Mouse (Mus musculus) limb, embryonic 11.5 days (tissue): ENCODE results near the gene Map4k3. TPM values are rescaled to one million over a fixed set of nuclear protein-coding genes. Genes with fewer than 3 reads are reported as not detected.
"Not testable (repeated sequence)": the region's sequence is repeated elsewhere in the genome, so short reads cannot be mapped to it uniquely, and the experiment has no call there.

Experiments
- ATAC-seq: fragments of 200-750 bp; cut with Nextera tagmentation; 2 replicates; pipeline ENCODE4 v1.8.0; 2017; ENCODE audit warnings: low read depth; ENCODE audit not compliant: insufficient number of reproducible peaks, low FRiP score, low TSS enrichment
- DNase-seq: peaks from one replicate; pipeline ENCODE4 v3.0.0-alpha.2; 2015; ENCODE audit warnings: low spot score
- H3K27ac ChIP-seq: fragments of 300-500 bp; sonication (generic); replicated peaks from 2 replicates; pipeline ENCODE4 v1.5.1; 2014; ENCODE audit warnings: low read depth, mild to moderate bottlenecking, low read length
- H3K27me3 ChIP-seq: fragments of 300-500 bp; sonication (generic); 2 replicates; pipeline ENCODE4 v1.6.1; 2014; ENCODE audit warnings: mild to moderate bottlenecking, low read length, mixed read lengths; ENCODE audit not compliant: control insufficient read depth, insufficient read depth
- H3K36me3 ChIP-seq: fragments of 300-500 bp; sonication (generic); 2 replicates; pipeline ENCODE4 v1.6.1; 2014; ENCODE audit warnings: mild to moderate bottlenecking, low read length, moderate library complexity, mixed read lengths; ENCODE audit not compliant: control insufficient read depth, insufficient read depth
- H3K4me1 ChIP-seq: fragments of 300-500 bp; sonication (generic); 2 replicates; pipeline ENCODE4 v1.6.1; 2014; ENCODE audit warnings: low read length, mixed read lengths; ENCODE audit not compliant: control insufficient read depth, insufficient read depth
- H3K4me2 ChIP-seq: fragments of 300-500 bp; sonication (generic); 2 replicates; pipeline ENCODE4 v1.6.1; 2014; ENCODE audit warnings: low read depth, mild to moderate bottlenecking, moderate library complexity; ENCODE audit not compliant: severe bottlenecking
- H3K4me3 ChIP-seq: fragments of 300-500 bp; sonication (generic); 2 replicates; pipeline ENCODE4 v1.5.1; 2014; ENCODE audit warnings: low read depth, low read length
- H3K9ac ChIP-seq: fragments of 300-500 bp; sonication (generic); 2 replicates; pipeline ENCODE4 v1.6.1; 2014; ENCODE audit warnings: mild to moderate bottlenecking, low read length
- H3K9me3 ChIP-seq: fragments of 300-500 bp; sonication (generic); 2 replicates; pipeline ENCODE4 v1.6.1; 2016; ENCODE audit warnings: low read length; ENCODE audit not compliant: control insufficient read depth
- WGBS: fragments of 180-500 bp; shearing (Covaris S2); extraction: QIAGEN DNeasy Blood & Tissue Kit; methylation state at CpG from one replicate; pipeline ENCODE4 v1.1.7; 2014; 5-methylcytosine and 5-hydroxymethylcytosine counted together
- polyA plus RNA-seq: library from polyadenylated mRNA; unstranded; fragments of >200 nt; fragmentation: Nextera tagmentation; extraction: Ambion mirVana; gene quantifications from 2 replicates; pipeline ENCODE4 v1.2.1, GENCODE M21; 2014

Gene Map4k3
- polyA plus RNA-seq, 1 experiment from 2014 or later = 33.7 TPM

DNA sequence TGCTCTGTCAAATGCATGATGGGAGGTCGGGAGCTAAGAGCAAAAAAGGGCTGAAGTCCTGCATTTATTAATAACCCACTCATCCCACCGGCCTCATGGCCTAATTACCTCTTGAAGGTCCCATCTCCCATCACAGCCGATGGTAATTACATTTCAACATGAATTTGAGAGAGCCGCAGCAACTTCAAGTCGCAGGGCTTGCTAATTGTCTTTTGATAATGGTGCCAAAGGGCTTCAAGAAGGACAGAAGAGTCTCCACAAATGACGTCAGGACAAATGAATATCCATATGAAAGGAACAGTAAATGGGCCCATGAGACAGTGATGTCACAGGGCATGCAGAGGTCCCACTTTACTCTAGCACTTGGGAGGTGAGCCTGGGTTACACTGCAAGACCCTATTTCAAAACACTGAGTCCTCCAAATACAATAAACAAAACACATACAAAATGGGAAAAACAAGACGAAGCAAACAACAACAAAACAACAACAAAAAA lies 153.8 kb downstream of the Map4k3 start:
- H3K4me1 ChIP-seq = no peaks in the 10 kb centered on the region
- no peak for ATAC-seq
- 80% methylated on average over 7 of the region's 7 CpGs for WGBS

DNA sequence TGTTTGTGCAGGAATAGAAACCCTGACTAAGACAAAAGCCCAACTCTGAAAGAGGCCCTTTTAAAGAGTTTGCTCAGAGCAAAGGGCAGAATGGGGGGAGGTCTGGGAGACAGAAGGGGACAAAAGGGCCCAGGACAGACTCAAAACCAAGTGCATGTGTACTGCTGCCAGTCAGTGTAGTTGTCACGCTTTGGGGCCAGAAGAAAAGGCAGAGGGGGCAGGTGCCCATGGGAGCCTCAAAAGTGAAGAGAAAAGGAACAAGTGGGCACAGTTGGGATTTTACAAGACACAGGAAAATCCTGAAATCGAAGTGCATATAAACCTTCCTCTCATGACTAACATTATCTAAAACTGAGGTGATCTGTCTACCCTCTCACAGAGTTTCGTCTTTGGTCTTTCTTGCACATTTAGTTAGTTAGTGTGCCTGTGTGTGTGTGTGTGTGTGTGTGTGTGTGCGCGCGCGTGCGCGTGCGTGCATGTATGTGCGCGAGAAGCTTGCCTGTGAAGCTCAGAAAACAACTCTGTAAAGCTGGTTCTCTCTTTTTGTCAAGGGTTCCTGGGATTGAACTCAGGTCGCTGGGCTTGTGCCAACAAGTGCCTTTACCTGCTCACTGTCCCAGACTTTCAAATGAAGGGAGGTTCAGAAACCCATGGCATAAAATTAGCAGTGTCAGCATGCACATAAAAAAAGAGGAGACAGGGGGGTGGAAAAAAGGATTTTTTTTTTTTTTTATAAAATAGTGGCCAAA lies 155.9 kb downstream of the Map4k3 start:
- no peak overlapping the region for H3K27ac ChIP-seq

More for the DNA sequence above, 153.8 kb downstream of the Map4k3 start:
- peak; percentile 7 for DNase-seq
- Histone ChIP-seq H3K27me3 (no peaks in the 10 kb centered on the region), H3K9me3 (no peaks in the 10 kb centered on the region), H3K9ac (no peak overlapping the region), H3K4me3 (no peak overlapping the region), H3K27ac (no peak overlapping the region), H3K4me2 (no peak overlapping the region), H3K36me3 (no peaks in the 10 kb centered on the region)

DNA sequence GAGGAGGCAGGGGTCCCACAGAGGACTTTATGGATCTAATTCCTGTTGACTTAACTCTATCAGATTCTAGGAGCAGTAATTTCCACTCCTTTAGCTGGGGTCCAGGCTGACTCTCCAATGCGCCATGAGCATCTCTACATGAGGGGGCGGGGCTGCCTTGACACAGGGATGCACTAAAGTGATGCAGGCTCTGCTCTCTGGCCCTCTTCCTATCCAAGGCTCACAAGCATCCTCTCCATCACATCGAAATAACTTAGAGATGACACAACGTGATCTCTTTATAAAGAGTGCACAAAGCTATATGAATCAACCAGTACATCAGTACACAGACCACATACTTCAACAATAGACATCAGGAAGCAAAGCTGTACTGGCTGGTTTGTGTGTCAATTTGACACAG lies 156.8 kb downstream of the Map4k3 start:
- WGBS = 94% methylated on average over 4 of the region's 4 CpGs
- Histone ChIP-seq H3K36me3 (no peaks in the 10 kb centered on the region), H3K9ac (no peak overlapping the region), H3K4me1 (no peaks in the 10 kb centered on the region), H3K4me2 (no peak overlapping the region), H3K4me3 (no peak overlapping the region), H3K27me3 (no peaks in the 10 kb centered on the region), H3K9me3 (no peaks in the 10 kb centered on the region), H3K27ac (no peak overlapping the region)
- ATAC-seq (no peak), DNase-seq (peak; percentile 16)

More for the DNA sequence above, 155.9 kb downstream of the Map4k3 start:
- ATAC-seq (no peak), DNase-seq (peak; percentile 14)
- WGBS = 95% methylated on average over 13 of the region's 13 CpGs
- no peaks in the 10 kb centered on the region for H3K4me1 ChIP-seq
- H3K9ac ChIP-seq = no peak overlapping the region
- no peak overlapping the region for H3K4me3 ChIP-seq
- no peak overlapping the region for H3K4me2 ChIP-seq
- H3K27me3 ChIP-seq = no peaks in the 10 kb centered on the region
- H3K9me3 ChIP-seq = no peaks in the 10 kb centered on the region
- H3K36me3 ChIP-seq = no peaks in the 10 kb centered on the region

DNA sequence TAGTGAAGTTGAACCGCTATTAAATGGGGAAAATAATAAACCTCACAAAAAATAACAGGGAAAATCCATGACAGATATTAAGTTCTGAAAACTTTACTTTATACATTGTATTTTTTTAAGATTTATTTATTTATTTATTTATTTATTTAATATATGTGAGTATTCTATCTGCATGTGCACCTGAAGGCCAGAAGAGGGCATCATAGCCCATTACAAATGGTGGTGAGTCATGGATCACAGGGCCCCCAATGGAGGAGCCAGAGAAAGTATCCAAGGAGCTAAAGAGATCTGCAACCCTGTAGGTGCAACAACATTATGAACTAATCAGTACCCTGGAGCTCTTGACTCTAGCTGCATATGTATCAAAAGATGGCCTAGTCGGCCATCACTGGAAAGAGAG lies 158.6 kb downstream of the Map4k3 start:
- ATAC-seq, H3K27ac ChIP-seq, H3K36me3 ChIP-seq, H3K4me2 ChIP-seq, H3K27me3 ChIP-seq, H3K9ac ChIP-seq, H3K4me3 ChIP-seq, H3K4me1 ChIP-seq, H3K9me3 ChIP-seq: not testable (repeated sequence)
- WGBS = 95% methylated on average over 1 of the region's 2 CpGs
- peak; percentile 18 for DNase-seq

DNA sequence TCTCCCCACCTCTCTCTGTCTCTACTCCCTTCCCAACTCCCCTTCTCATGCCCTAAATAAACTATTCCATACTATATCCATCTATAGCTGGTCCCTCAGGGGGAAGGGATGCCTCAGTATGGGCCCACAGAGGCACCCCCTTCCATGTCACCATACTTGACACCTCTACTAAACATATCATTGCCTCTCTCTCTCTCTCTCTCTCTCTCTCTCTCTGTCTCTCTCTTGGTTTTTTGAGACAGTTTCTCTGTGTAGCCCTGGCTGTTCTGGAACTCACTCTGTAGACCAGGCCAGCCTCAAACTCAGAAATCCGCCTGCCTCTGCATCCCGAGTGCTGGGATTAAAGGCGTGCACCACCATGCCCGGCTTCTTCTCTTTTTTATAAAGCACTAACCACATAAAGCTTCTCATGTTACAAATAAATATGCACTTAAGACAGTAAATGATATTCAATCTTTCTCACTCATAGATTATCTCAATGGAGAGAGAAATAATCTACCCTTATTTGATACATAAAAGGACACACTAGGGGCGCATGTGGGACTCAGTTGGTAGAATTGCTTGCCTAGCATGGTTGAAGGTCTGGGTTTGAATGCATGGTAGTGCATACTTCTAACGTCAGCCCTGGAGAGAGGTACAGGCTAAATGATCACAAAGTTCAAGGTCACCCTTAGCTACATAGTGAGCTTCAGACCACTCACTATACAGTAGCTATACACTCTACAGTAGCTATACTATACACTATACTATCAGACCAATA lies 159.3 kb downstream of the Map4k3 start:
- WGBS = 87% methylated on average over 6 of the region's 6 CpGs
- Histone ChIP-seq H3K36me3 (no peaks in the 10 kb centered on the region), H3K9ac (no peak overlapping the region), H3K27ac (no peak overlapping the region), H3K4me1 (no peaks in the 10 kb centered on the region), H3K9me3 (no peaks in the 10 kb centered on the region), H3K27me3 (no peaks in the 10 kb centered on the region), H3K4me3 (no peak overlapping the region), H3K4me2 (no peak overlapping the region)
- peak; percentile 3 for DNase-seq
- ATAC-seq = no peak

GRCm38 (mm10) chr17:80568441-80568840 lies 159.8 kb downstream of the Map4k3 start:
- DNase-seq (peak; percentile 17), ATAC-seq (no peak)
- no peaks in the 10 kb centered on the region for H3K9me3 ChIP-seq
- H3K27ac ChIP-seq = no peak overlapping the region
- WGBS = 78% methylated on average over 2 of the region's 2 CpGs
- no peak overlapping the region for H3K4me3 ChIP-seq
- no peaks in the 10 kb centered on the region for H3K4me1 ChIP-seq
- no peaks in the 10 kb centered on the region for H3K36me3 ChIP-seq
- H3K27me3 ChIP-seq = no peaks in the 10 kb centered on the region
- no peak overlapping the region for H3K4me2 ChIP-seq
- no peak overlapping the region for H3K9ac ChIP-seq

DNA sequence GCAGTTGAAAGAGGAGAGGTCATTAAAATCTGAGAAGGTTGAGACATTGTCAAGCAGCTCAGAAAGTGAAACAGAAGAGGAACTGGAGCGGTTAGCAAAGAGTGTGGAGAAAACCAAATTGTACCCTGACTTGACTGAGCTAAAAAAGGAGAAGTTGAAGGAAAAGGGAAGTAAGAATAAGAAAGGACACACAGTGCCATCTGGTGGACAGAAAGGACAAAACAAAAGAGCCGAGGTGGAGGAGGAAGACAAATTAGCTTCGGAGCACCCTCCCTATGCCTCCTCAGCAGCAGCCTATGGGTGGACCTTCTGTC lies 163.7 kb downstream of the Map4k3 start:
- no peaks in the 10 kb centered on the region for H3K36me3 ChIP-seq
- DNase-seq (no peak), ATAC-seq (no peak)
- no peaks in the 10 kb centered on the region for H3K4me1 ChIP-seq
- no peak overlapping the region for H3K27ac ChIP-seq
- no peak overlapping the region for H3K9ac ChIP-seq
- H3K9me3 ChIP-seq = no peaks in the 10 kb centered on the region
- 73% methylated on average over 3 of the region's 3 CpGs for WGBS
- H3K27me3 ChIP-seq = no peaks in the 10 kb centered on the region
- H3K4me3 ChIP-seq = no peak overlapping the region
- no peak overlapping the region for H3K4me2 ChIP-seq

- H3K27ac ChIP-seq, H3K4me3 ChIP-seq, H3K4me2 ChIP-seq, ATAC-seq, H3K4me1 ChIP-seq, H3K36me3 ChIP-seq, H3K9me3 ChIP-seq, H3K9ac ChIP-seq, H3K27me3 ChIP-seq, DNase-seq: not testable (repeated sequence)
- 95% methylated on average over 27 of the region's 27 CpGs for WGBS
These were observed 164.3 kb downstream of the Map4k3 start for GRCm38 (mm10) chr17:80563762-80564610.
